Mouse (Mus musculus) urinary bladder, postnatal 25 days (tissue): ENCODE data around the gene Sik2.

Experiments
- DNase-seq: peaks from one replicate; pipeline ENCODE4 v3.0.0; 2022; ENCODE audit warnings: low spot score

Gene Sik2

GRCm38 (mm10) chr9:51008841-51009655 is at the start of gene Sik2:
Sik2 (minus strand) TSS chr9:51009073.
- DNase-seq = peak; percentile 85

GRCm38 (mm10) chr9:51056360-51057324 is 47.8 kb upstream of the Sik2 start:
- no peak for DNase-seq

DNA sequence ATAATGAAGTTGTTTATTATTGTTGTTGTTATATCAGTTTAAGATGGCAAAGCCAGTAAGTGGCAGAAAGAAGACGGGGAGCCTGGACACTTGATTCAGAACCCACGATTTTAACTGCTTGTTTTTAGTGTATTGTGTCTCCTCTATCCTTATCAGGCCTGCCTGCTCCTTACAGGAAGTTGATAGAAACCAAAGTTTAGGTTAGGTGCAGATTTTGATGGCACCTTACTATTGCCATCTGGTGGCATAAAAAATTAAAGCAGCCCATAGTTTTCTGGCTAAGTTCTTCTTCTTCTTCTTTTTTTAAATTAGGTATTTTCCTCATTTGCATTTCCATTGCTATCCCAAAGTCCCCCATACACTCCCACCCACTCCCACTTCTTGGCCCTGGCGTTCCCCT is 43.3 kb upstream of the Sik2 start:
- DNase-seq = no peak

- no peak for DNase-seq
Observed at GRCm38 (mm10) chr9:51042136-51042535, 33.3 kb upstream of the Sik2 start.

GRCm38 (mm10) chr9:51041491-51041980 is 32.7 kb upstream of the Sik2 start:
- no peak for DNase-seq

DNA sequence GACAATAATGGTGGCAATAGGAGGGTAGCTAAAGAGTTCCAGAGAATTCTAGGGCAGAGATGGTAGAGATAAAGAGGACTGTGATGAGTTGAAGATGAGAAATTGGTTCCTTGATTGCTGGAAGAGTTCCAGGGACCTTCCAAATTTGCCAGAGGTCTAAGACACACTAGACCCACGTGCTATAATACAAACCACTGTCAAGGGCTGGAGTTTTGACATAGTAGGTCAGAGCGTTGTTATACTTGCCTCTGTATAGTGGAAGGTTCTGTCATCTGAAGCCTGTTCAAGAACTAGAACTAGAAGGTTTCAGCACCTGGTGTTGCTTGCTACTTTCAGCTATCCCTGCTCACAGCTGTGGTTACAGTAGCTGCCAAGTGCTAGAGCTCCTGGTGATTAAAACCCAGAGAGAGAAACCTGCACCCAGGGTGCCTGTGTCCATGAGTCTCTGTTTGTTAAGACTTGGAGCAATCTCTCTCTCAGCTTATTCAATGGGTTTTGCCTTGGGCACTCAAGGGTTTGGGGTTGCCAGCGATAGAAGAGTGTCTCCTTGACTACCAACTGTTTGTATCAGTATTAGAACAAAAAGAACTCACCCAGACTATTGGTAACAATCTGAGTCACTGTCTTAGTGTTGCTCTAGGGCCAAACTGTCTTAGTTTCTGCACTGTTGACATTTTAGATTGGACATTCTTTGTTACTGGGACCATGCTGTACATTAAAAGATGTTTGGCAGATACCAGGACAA is 24.1 kb upstream of the Sik2 start:
- no peak for DNase-seq

- no peak for DNase-seq
Observed at GRCm38 (mm10) chr9:51032291-51032690, 23.4 kb upstream of the Sik2 start.

DNA sequence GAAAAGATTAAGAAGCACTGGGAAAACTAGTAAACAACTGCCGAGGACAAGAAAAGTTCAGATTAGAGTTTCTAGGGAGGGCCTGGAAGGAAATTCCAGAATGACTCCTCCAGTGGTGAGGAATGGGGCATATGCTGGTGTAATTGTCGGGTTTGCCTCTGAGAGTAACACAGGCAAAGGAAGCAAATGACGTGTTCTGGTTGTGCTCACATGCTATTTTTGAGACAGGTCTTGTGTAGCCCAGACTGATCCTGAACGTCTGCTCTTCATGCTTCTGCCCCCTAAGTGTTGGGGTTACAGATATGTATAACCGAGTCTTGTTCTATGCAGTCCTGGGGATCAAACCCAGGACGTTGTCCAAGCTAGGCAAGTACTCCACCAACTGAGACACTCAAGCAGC is 22.7 kb upstream of the Sik2 start:
- DNase-seq = no peak

GRCm38 (mm10) chr9:51030147-51030546 is 21.3 kb upstream of the Sik2 start:
- no peak for DNase-seq

DNA sequence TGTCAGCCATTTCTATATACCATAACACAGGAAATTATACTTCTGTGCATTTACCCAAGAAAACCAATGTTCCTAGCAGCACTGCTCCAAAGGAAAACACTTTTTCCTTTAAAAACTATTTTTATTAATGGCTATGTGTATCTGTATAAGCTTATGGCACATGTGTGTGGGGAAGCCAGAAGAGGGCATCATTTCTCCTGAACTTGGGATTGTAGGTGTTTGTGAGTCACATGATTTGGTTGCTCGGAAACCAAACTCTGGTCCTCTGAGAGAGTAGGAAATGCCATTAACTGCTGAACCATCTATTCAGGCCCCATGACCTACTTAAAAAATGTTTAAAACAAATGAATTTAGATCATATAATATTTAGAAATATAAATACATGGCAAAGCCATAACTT is 18.1 kb upstream of the Sik2 start:
- DNase-seq = no peak

GRCm38 (mm10) chr9:51021123-51021795 is 12.4 kb upstream of the Sik2 start:
- DNase-seq = no peak

GRCm38 (mm10) chr9:51020351-51020750 is 11.5 kb upstream of the Sik2 start:
- DNase-seq = no peak

DNA sequence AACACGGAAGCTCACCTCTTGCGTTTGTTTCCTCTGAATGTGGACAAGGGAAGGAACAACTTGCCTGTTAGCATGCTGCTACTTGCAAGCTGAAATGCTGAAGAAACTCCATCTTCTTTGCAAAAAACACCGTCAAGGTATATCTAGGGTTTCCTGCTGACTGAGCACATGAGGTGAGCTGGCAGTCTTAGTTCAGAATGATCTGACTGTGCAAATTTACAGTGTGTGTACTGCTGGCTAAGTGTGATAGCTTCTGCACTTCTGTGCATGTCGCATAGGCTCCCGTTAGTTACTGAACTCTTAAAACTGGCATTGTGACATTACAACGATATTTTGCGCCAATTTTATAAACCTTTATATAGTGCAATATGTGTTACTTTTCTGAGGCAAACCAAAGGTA is 10.8 kb upstream of the Sik2 start:
- no peak for DNase-seq

DNA sequence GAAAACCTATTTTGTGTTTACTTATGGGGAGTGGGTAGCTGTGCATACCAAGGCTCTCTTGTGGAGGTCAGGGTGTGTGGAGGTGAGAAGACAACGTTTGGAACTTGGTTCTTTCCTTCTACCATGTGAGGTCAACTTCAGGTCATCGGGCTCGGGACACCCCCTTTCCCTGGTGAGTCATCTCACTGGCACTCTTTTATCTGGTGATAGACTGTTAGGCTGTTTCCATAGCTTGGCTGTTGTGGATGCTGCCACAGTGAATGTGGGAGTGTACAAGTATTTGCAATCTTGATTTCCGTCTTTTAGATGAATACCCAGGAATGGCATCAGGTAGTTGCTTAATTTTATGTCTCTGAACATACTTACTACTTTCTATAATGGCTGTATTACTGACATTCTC is 6.9 kb upstream of the Sik2 start:
- DNase-seq = peak; percentile 17

- DNase-seq = no peak
Observed at GRCm38 (mm10) chr9:51013644-51014043, 4.8 kb upstream of the Sik2 start.

GRCm38 (mm10) chr9:51009656-51009950 is 730 bp upstream of the Sik2 start:
- no peak for DNase-seq

DNA sequence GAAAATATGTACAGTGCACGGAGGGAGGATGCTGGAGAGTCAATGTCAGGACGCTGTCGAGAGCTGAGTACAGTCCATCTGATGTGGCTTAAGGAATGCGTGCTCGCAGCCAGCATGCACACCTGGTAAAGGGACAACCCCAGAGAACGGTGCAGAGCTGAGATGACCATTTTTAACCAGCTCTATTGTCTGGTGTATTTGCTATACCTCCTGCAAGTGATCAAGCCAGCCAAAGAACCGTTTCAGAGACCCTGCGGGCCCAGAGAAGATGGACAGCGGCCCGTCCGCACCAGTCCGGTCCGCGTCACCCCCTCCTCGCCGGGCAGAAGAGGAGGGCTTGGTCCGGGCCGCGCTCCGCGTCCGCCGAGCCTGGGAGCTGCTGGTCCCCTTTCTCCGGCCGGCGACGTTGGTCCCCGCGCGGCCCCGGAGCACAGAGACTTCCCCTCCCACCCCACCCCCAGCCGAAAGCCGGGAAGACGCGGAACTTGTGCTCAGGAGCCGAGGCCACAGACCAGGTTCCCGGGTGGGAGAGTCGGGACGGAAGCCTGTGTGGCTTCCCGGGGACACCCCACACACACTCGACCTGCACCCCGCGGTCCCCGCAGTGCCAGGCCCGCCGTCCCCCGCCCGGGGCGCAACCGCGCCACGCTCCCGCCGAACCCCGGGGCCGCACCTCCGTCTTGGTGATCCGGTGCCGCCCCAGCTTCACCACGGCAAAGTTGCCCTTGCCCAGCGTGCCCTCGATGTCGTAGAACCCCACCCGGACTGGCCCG is 619 bp downstream of the Sik2 start:
- DNase-seq = no peak

DNA sequence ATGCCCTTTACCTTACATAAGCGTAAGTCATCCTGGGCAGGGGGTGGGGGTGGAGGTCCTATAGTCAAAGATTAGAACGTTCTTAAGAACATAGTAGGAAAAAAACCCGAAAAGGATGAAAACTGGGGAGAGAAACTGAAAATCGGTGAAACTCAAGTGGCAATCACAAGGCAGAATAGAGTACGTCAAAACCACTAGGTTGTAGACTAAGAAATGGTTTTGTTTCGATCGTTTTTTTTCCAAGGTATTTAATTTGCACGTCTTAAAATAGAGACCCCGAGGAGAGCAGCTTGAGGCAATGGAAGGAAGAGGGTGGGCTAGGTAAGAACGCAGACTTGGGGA is 1.2 kb downstream of the Sik2 start:
- no peak for DNase-seq

GRCm38 (mm10) chr9:51006846-51007245 is 2.0 kb downstream of the Sik2 start:
- DNase-seq = peak; percentile 49

GRCm38 (mm10) chr9:51004062-51004461 is 4.8 kb downstream of the Sik2 start:
- no peak for DNase-seq

DNA sequence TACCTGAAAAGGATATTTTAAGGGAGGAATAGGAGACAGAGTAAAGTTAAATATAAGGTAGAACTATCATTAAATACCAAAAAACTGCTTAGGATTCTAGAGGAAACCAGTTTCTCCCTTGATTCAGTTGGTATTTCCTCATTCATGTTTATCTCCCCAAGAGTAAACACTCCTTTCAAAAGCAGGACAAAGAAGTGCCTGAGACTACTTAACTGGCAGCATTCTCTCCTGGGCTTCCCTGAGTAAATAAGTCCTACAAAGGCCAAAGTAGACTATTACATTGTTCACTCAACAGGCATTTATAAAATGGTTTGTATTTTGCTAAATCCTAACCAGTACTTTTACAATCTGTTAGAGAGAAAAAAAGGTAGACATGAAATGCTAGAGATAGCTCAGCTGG is 22.2 kb downstream of the Sik2 start:
- no peak for DNase-seq
